Mouse (Mus musculus): ENCODE results near the gene Vcpkmt. TPM values are rescaled to one million over a fixed set of nuclear protein-coding genes. Genes with fewer than 3 reads are reported as not detected.
"Not testable (repeated sequence)": the region's sequence is repeated elsewhere in the genome, so short reads cannot be mapped to it uniquely, and the experiment has no call there.

Gene Vcpkmt
- 22.9 and 24.4 TPM in 2 replicates for polyA plus RNA-seq (2014; fragmentation: Nextera tagmentation; extraction: Ambion mirVana)

DNA sequence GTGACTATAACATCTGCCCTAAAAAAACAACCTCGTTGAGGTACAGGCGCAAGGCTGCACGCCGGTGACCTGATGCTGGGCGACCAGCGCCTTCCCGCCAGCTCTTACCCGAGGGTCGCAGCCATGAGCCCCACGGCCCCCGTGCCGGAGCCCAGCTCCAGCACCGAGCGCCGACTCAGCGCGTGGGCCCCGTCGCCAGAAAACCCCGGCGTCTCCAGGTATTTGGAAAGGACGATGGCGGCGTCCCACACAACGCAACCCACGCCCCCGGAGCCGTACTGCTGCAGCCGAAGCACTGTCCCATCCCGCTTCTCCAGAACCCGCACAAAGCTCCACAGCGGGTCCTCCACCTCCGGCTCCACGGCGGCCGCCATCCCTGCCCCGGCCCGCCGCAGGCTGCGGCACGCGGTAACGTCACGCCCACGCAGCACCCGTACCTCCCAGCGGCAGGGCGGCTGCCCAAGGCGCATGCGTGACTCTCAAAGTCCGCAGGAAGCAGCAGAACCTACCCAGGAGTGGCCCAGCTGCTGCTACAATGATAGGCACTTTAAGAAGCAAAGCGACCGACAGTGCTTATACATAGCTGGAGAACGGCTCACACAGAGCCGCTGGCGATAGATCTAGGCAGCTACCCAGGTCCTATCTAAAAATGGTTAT is at the start of gene Vcpkmt:
TSS of gene Vcpkmt (minus strand) at position 416 of the 657 bp plus-strand sequence.
- Histone ChIP-seq H3K9me3 (ENCODE audit: control insufficient read depth, low read length) (no peaks in the 10 kb centered on the region), H3K36me3 (replicated peaks; ENCODE audit: control insufficient read depth, insufficient read depth) (peaks cover 64% of the 10 kb centered on the region), H3K27ac (peak within 1 kb of the TSS; percentile 91), H3K27me3 (ENCODE audit: control insufficient read depth, insufficient read depth, low read length) (no peaks in the 10 kb centered on the region), H3K4me3 (replicated peaks; ENCODE audit: low read length) (peak within 1 kb of the TSS; percentile 93), H3K9ac (peak within 1 kb of the TSS; percentile 95), H3K4me1 (replicated peaks; ENCODE audit: control insufficient read depth, insufficient read depth, low read length) (peaks cover 22% of the 10 kb centered on the region), H3K4me2 (replicated peaks) (peak within 1 kb of the TSS; percentile 71)
- ATAC-seq (ENCODE audit: low FRiP score) (peak; percentile 97), DNase-seq (ENCODE audit: low spot score) (peak; percentile 91)
- WGBS: under 1% methylated on average over 56 of the region's 56 CpGs

DNA sequence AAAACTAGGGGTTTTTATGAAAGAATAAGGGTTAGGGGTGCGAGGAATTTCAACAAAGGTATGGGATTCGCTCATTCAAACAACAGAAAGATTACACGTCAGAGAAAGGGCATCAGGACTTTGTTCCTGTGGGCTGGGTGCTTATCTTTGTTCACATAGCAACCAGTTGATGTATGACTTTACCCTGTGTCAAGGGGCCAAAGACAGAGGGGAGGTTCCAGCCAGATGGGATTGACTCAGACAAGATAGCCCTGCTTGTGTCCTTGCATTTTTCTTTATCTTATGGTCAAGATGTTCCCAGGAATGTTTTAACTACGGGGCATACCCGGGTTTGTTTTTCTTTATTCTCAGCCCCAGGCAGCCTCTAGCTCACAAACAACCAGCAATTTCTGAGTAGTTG is 35.8 kb upstream of the Vcpkmt start:
- not testable (repeated sequence) for ATAC-seq (ENCODE audit: low FRiP score); H3K4me2 ChIP-seq (replicated peaks)

DNA sequence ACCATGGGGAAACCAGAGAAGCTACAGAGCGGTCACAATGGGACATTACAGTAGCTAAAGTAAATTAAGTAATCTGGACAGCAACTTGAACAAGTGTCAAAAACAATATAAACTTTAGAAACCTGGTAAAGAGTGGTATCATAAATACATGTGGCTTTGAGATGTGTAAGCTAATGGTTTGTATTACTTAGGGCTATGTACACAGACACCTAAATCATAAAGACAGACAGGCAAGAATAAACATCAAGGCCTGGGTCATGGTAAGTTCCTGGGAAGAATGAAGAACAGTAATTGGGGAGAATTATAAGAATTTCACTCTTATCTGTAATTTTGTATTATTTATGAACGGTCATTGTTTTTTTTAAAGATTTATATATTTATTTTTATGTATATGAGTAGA is 21.5 kb upstream of the Vcpkmt start:
- Histone ChIP-seq H3K4me2 (replicated peaks) (no peak overlapping the region), H3K4me1 (replicated peaks; ENCODE audit: control insufficient read depth, insufficient read depth, low read length) (no peaks in the 10 kb centered on the region), H3K4me3 (replicated peaks; ENCODE audit: low read length) (no peak overlapping the region), H3K9ac (no peak overlapping the region), H3K27me3 (ENCODE audit: control insufficient read depth, insufficient read depth, low read length) (no peaks in the 10 kb centered on the region), H3K27ac (no peak overlapping the region), H3K9me3 (ENCODE audit: control insufficient read depth, low read length) (no peaks in the 10 kb centered on the region), H3K36me3 (replicated peaks; ENCODE audit: control insufficient read depth, insufficient read depth) (peaks cover 59% of the 10 kb centered on the region)
- ATAC-seq (ENCODE audit: low FRiP score): no peak
- no peak for DNase-seq (ENCODE audit: low spot score)
- WGBS: 96% methylated on average over 2 of the region's 2 CpGs

More for the DNA sequence above, 35.8 kb upstream of the Vcpkmt start:
- H3K36me3 ChIP-seq (replicated peaks; ENCODE audit: control insufficient read depth, insufficient read depth): peaks cover 48% of the 10 kb centered on the region
- H3K4me1 ChIP-seq (replicated peaks; ENCODE audit: control insufficient read depth, insufficient read depth, low read length); H3K9me3 ChIP-seq (ENCODE audit: control insufficient read depth, low read length); H3K9ac ChIP-seq; H3K27me3 ChIP-seq (ENCODE audit: control insufficient read depth, insufficient read depth, low read length); H3K27ac ChIP-seq; DNase-seq (ENCODE audit: low spot score); H3K4me3 ChIP-seq (replicated peaks; ENCODE audit: low read length): not testable (repeated sequence)
- WGBS: 88% methylated on average over 5 of the region's 5 CpGs

- Histone ChIP-seq H3K36me3 (replicated peaks; ENCODE audit: control insufficient read depth, insufficient read depth) (peaks cover 31% of the 10 kb centered on the region), H3K9ac (no peak overlapping the region), H3K27me3 (ENCODE audit: control insufficient read depth, insufficient read depth, low read length) (no peaks in the 10 kb centered on the region), H3K4me1 (replicated peaks; ENCODE audit: control insufficient read depth, insufficient read depth, low read length) (no peaks in the 10 kb centered on the region), H3K4me2 (replicated peaks) (no peak overlapping the region), H3K9me3 (ENCODE audit: control insufficient read depth, low read length) (no peaks in the 10 kb centered on the region), H3K27ac (no peak overlapping the region), H3K4me3 (replicated peaks; ENCODE audit: low read length) (no peak overlapping the region)
- DNase-seq (ENCODE audit: low spot score): no peak
- ATAC-seq (ENCODE audit: low FRiP score): no peak
- 94% methylated on average over 4 of the region's 4 CpGs for WGBS
Observed at GRCm38 (mm10) chr12:69597446-69597845, 14.6 kb upstream of the Vcpkmt start.

- Histone ChIP-seq H3K9me3 (ENCODE audit: control insufficient read depth, low read length) (no peaks in the 10 kb centered on the region), H3K4me3 (replicated peaks; ENCODE audit: low read length) (no peak overlapping the region), H3K4me2 (replicated peaks) (no peak overlapping the region), H3K9ac (no peak overlapping the region), H3K36me3 (replicated peaks; ENCODE audit: control insufficient read depth, insufficient read depth) (peaks cover 43% of the 10 kb centered on the region), H3K27ac (no peak overlapping the region), H3K27me3 (ENCODE audit: control insufficient read depth, insufficient read depth, low read length) (no peaks in the 10 kb centered on the region), H3K4me1 (replicated peaks; ENCODE audit: control insufficient read depth, insufficient read depth, low read length) (no peaks in the 10 kb centered on the region)
- DNase-seq (ENCODE audit: low spot score): no peak
- whole genome bisulfite sequencing: 88% methylated on average over 5 of the region's 5 CpGs
- no peak for ATAC-seq (ENCODE audit: low FRiP score)
Observed at GRCm38 (mm10) chr12:69593130-69593529, 10.3 kb upstream of the Vcpkmt start.

- H3K4me1 ChIP-seq (replicated peaks; ENCODE audit: control insufficient read depth, insufficient read depth, low read length): peaks cover 22% of the 10 kb centered on the region
- DNase-seq (ENCODE audit: low spot score): no peak
- no peak for ATAC-seq (ENCODE audit: low FRiP score)
- peak overlapping the region; percentile 91 for H3K27ac ChIP-seq
- peaks cover 64% of the 10 kb centered on the region for H3K36me3 ChIP-seq (replicated peaks; ENCODE audit: control insufficient read depth, insufficient read depth)
- H3K9ac ChIP-seq: peak overlapping the region; percentile 95
- H3K4me2 ChIP-seq (replicated peaks): peak overlapping the region; percentile 71
- 35% methylated on average over 5 of the region's 5 CpGs for WGBS
- no peaks in the 10 kb centered on the region for H3K9me3 ChIP-seq (ENCODE audit: control insufficient read depth, low read length)
- peak overlapping the region; percentile 93 for H3K4me3 ChIP-seq (replicated peaks; ENCODE audit: low read length)
- no peaks in the 10 kb centered on the region for H3K27me3 ChIP-seq (ENCODE audit: control insufficient read depth, insufficient read depth, low read length)
Observed at GRCm38 (mm10) chr12:69583270-69583629, 422 bp upstream of the Vcpkmt start.

DNA sequence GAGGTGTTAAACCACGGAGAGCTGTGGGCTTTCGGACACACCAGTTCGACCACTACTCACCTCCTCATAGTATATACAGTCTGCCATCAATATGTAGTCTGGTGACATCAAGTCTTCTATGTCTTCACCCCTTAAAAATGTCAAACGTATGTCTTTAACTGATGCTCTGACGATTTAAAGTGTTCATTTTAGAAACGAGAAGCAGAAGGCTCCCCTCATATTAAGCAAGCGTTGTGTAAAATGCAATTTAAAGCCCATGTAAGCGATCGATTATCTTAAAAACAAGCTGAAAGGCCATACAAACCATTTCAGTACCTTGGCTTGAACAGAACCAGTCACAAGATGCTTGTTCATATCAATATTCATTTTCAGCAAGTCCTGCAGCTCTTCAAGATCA is 614 bp downstream of the Vcpkmt start:
- no peaks in the 10 kb centered on the region for H3K9me3 ChIP-seq (ENCODE audit: control insufficient read depth, low read length)
- H3K4me1 ChIP-seq (replicated peaks; ENCODE audit: control insufficient read depth, insufficient read depth, low read length): peaks cover 22% of the 10 kb centered on the region
- ATAC-seq (ENCODE audit: low FRiP score): no peak; the same call in 1 of the 2 replicates
- peak overlapping the region; percentile 91 for H3K27ac ChIP-seq
- DNase-seq (ENCODE audit: low spot score): peak; percentile 28
- H3K4me2 ChIP-seq (replicated peaks): peak overlapping the region; percentile 71
- peak overlapping the region; percentile 95 for H3K9ac ChIP-seq
- WGBS: 35% methylated on average over 9 of the region's 9 CpGs
- H3K27me3 ChIP-seq (ENCODE audit: control insufficient read depth, insufficient read depth, low read length): no peaks in the 10 kb centered on the region
- peak overlapping the region; percentile 93 for H3K4me3 ChIP-seq (replicated peaks; ENCODE audit: low read length)
- peaks cover 65% of the 10 kb centered on the region for H3K36me3 ChIP-seq (replicated peaks; ENCODE audit: control insufficient read depth, insufficient read depth)

DNA sequence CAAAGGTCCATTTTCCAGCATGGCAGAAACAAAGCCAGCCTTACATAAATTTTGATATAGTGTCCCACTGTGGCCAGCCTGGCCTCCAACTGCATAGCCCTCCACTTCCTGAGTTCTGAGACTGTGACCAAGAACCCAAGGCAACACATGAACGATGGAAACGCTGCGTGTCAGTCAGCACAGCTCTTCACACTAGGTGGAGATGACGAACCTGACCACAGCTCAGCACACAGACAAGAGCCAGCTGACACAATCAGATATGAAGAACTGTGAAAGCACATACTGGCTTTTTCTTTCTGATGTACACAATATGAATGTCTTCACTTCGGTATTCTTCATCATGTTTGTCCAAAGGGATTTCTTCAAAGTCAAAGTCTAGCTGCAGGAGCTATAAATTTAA is 3.2 kb downstream of the Vcpkmt start:
- Histone ChIP-seq H3K9me3 (ENCODE audit: control insufficient read depth, low read length) (no peaks in the 10 kb centered on the region), H3K4me1 (replicated peaks; ENCODE audit: control insufficient read depth, insufficient read depth, low read length) (peaks cover 22% of the 10 kb centered on the region), H3K4me3 (replicated peaks; ENCODE audit: low read length) (no peak overlapping the region), H3K9ac (no peak overlapping the region), H3K4me2 (replicated peaks) (no peak overlapping the region), H3K36me3 (replicated peaks; ENCODE audit: control insufficient read depth, insufficient read depth) (peaks cover 56% of the 10 kb centered on the region), H3K27me3 (ENCODE audit: control insufficient read depth, insufficient read depth, low read length) (no peaks in the 10 kb centered on the region), H3K27ac (no peak overlapping the region)
- 94% methylated on average over 5 of the region's 5 CpGs for WGBS
- DNase-seq (ENCODE audit: low spot score) (no peak), ATAC-seq (ENCODE audit: low FRiP score) (no peak)

DNA sequence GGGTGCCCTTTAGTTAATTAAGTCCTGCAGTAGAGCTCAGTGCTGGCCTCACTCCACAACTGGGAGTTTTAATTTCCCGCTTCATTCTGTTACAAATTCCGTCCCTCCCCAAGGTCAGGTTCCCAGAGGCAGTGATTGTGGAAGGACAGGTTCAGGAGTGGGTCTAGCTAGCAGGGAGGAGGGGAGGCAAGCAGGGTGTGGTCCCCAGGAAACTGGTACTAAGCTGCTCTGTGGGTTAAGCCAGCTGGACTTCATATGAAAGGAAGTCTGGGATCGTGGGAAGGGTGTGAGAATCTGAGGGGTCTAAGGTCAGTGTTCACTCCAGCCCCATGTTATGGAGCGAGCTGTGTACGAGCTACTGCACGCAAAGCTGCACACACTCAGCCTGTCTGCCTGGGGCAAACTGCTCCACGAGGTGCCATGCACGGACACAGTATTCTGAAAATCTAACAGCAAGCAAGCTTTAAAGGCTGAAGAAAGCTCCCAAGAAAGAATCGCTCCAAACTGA is 6.7 kb downstream of the Vcpkmt start:
- Histone ChIP-seq H3K4me2 (replicated peaks) (no peak overlapping the region), H3K9ac (no peak overlapping the region), H3K4me1 (replicated peaks; ENCODE audit: control insufficient read depth, insufficient read depth, low read length) (peaks cover 6% of the 10 kb centered on the region; the same call in 1 of the 2 replicates), H3K36me3 (replicated peaks; ENCODE audit: control insufficient read depth, insufficient read depth) (peaks cover 52% of the 10 kb centered on the region), H3K4me3 (replicated peaks; ENCODE audit: low read length) (no peak overlapping the region), H3K9me3 (ENCODE audit: control insufficient read depth, low read length) (no peaks in the 10 kb centered on the region), H3K27ac (no peak overlapping the region), H3K27me3 (ENCODE audit: control insufficient read depth, insufficient read depth, low read length) (no peaks in the 10 kb centered on the region)
- no peak for DNase-seq (ENCODE audit: low spot score)
- WGBS: 83% methylated on average over 9 of the region's 9 CpGs
- no peak for ATAC-seq (ENCODE audit: low FRiP score)

All from hindbrain, embryonic 14.5 days (tissue).